In the genomic region with DNA sequence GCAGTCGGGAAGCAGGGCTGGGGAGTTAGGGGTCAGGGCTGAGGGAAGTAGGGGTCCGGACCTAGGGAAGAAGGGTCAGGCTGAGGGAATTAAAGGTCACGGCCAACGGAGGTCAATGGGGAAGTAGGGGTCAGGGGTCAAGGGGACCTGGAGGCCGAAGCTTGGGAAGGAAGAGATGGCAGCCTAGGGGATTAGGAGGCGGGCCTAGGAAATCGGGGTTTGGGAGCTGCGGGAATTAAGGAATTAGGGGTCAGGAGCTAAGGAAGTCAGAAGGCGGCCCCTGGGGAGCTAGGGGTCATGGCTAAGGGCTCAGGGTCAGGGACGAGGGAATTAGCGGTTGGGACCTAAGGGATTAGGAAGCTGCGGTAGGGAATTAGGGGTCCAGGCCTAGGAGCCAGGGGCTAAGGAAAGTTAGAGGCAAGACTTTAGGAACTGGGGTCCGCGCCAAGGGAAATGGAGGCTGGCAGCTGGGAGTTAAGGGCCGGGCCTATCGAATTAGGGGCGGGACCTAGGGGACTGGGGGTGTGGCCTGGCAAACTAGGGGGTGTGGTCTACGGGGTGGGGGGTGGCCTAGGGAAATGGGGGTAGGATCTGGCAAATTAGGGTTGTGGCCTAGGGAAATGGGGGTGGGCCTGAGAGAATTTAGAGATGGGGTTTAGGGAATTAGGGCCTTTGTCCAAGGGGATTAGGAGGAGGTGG, we compare ENCODE assay signal across 23 mouse cellular contexts. TPM values are rescaled to one million over a fixed set of nuclear protein-coding genes. Genes with fewer than 3 reads are reported as not detected.
A peak's percentile ranks its signal among the peaks of the same experiment; 100 is the strongest.
DNase-seq lines count a peak whose midpoint lies in the region; ATAC-seq and TF ChIP-seq lines count a peak whose summit lies in the region.
"Had no signal": no experiment of that assay in that cellular context is flagged by ENCODE, and none has a peak within 500 bp of the region (broad histone marks: within the 10 kb centered on the region; RNA-seq: fewer than 3 reads in every experiment).

No protein-coding gene starts in this region.

- no peaks in the 10 kb centered on the region for H3K9me3 ChIP-seq in embryonic facial prominence, embryonic 13.5 days
- peaks cover 7% of the 10 kb centered on the region; the same call in 1 of the 2 replicates for H3K9me3 ChIP-seq in embryonic facial prominence, embryonic 10.5 days
- no peaks in the 10 kb centered on the region for H3K9me3 ChIP-seq in kidney, embryonic 15.5 days (replicated peaks)
- H3K9me3 ChIP-seq in ES-Bruce4 (replicated peaks; ENCODE audit: control insufficient read depth, insufficient read depth, low read length, poor library complexity, severe bottlenecking): no peaks in the 10 kb centered on the region
- H3K9me3 ChIP-seq in intestine, postnatal 0 days (ENCODE audit: control insufficient read depth): no peaks in the 10 kb centered on the region
- H3K9me3 ChIP-seq: forebrain, embryonic 13.5 days had no signal

- peak; percentile 21; the same call in 1 of the 2 replicates for ATAC-seq in embryonic facial prominence, embryonic 13.5 days (ENCODE audit: insufficient number of reproducible peaks, insufficient read depth, low FRiP score, low TSS enrichment, low read depth)
- ATAC-seq in kidney, embryonic 15.5 days (replicated peaks; ENCODE audit: low FRiP score): no peak
- ATAC-seq in intestine, postnatal 0 days: 0 out of 2 replicates have a peak, but pooled peaks have one; percentile 33

- WGBS in embryonic facial prominence, embryonic 13.5 days: 62% methylated on average over 18 of the region's 18 CpGs
- 68% methylated on average over 18 of the region's 18 CpGs for WGBS in embryonic facial prominence, embryonic 10.5 days
- whole genome bisulfite sequencing in kidney, embryonic 15.5 days: 78% methylated on average over 18 of the region's 18 CpGs
- WGBS in intestine, postnatal 0 days: 74% methylated on average over 18 of the region's 18 CpGs

- no peak overlapping the region for H3K4me3 ChIP-seq in embryonic facial prominence, embryonic 13.5 days
- no peak overlapping the region for H3K4me3 ChIP-seq in embryonic facial prominence, embryonic 10.5 days
- H3K4me3 ChIP-seq in kidney, embryonic 15.5 days (replicated peaks): no peak overlapping the region
- peak overlapping the region; percentile 46 for H3K4me3 ChIP-seq in ES-Bruce4 (ENCODE audit: low read depth, low read length)
- no peak overlapping the region for H3K4me3 ChIP-seq in intestine, postnatal 0 days (ENCODE audit: low read depth, low read length)
- H3K4me3 ChIP-seq: erythroblast, embryonic 14.5 days; forebrain, embryonic 13.5 days; liver, embryonic 12.5 days had no signal

- TF ChIP-seq EP300 in ES-Bruce4 (IDR thresholded peaks at IDR 0.05; ENCODE audit: insufficient read depth, low read depth, low read length): no peak

- no peaks in the 10 kb centered on the region for H3K36me3 ChIP-seq in embryonic facial prominence, embryonic 13.5 days
- no peaks in the 10 kb centered on the region for H3K36me3 ChIP-seq in embryonic facial prominence, embryonic 10.5 days (replicated peaks)
- H3K36me3 ChIP-seq in kidney, embryonic 15.5 days: no peaks in the 10 kb centered on the region
- H3K36me3 ChIP-seq in ES-Bruce4 (ENCODE audit: control insufficient read depth, insufficient read depth, low read length, poor library complexity, severe bottlenecking): no peaks in the 10 kb centered on the region
- H3K36me3 ChIP-seq in intestine, postnatal 0 days (ENCODE audit: control insufficient read depth, insufficient read depth): no peaks in the 10 kb centered on the region
- H3K36me3 ChIP-seq: liver, embryonic 12.5 days had no signal

- TF ChIP-seq CTCF in ES-Bruce4 (IDR thresholded peaks at IDR 0.05; ENCODE audit: low read depth, low read length): no peak
- TF ChIP-seq CTCF in intestine, postnatal 0 days (IDR thresholded peaks at IDR 0.05; ENCODE audit: low read depth): no peak

- H3K4me2 ChIP-seq in embryonic facial prominence, embryonic 13.5 days: no peak overlapping the region
- no peak overlapping the region for H3K4me2 ChIP-seq in kidney, embryonic 15.5 days
- no peak overlapping the region for H3K4me2 ChIP-seq in intestine, postnatal 0 days (replicated peaks; ENCODE audit: low read depth)
- H3K4me2 ChIP-seq: forebrain, embryonic 13.5 days; liver, embryonic 12.5 days; lung, embryonic 14.5 days had no signal

- H3K27me3 ChIP-seq in embryonic facial prominence, embryonic 13.5 days: no peaks in the 10 kb centered on the region
- no peaks in the 10 kb centered on the region for H3K27me3 ChIP-seq in embryonic facial prominence, embryonic 10.5 days (replicated peaks; ENCODE audit: low read depth, poor library complexity, severe bottlenecking)
- H3K27me3 ChIP-seq in kidney, embryonic 15.5 days: no peaks in the 10 kb centered on the region
- no peaks in the 10 kb centered on the region for H3K27me3 ChIP-seq in ES-Bruce4 (ENCODE audit: control insufficient read depth, insufficient read depth, low read length, poor library complexity, severe bottlenecking)
- H3K27me3 ChIP-seq in intestine, postnatal 0 days (replicated peaks; ENCODE audit: control insufficient read depth, insufficient read depth, low read length): no peaks in the 10 kb centered on the region
- H3K27me3 ChIP-seq: forebrain, embryonic 13.5 days; liver, embryonic 12.5 days had no signal

- TF ChIP-seq POLR2A in ES-Bruce4 (IDR thresholded peaks at IDR 0.05; ENCODE audit: insufficient read depth, low read length): no peak

- no peaks in the 10 kb centered on the region for H3K4me1 ChIP-seq in embryonic facial prominence, embryonic 13.5 days
- H3K4me1 ChIP-seq in embryonic facial prominence, embryonic 10.5 days: no peaks in the 10 kb centered on the region
- H3K4me1 ChIP-seq in kidney, embryonic 15.5 days: no peaks in the 10 kb centered on the region
- no peaks in the 10 kb centered on the region for H3K4me1 ChIP-seq in ES-Bruce4 (ENCODE audit: control insufficient read depth, insufficient read depth, low read length)
- no peaks in the 10 kb centered on the region for H3K4me1 ChIP-seq in intestine, postnatal 0 days (replicated peaks; ENCODE audit: control insufficient read depth, insufficient read depth, low read length)
- H3K4me1 ChIP-seq: forebrain, embryonic 13.5 days; liver, embryonic 12.5 days had no signal

- H3K27ac ChIP-seq in embryonic facial prominence, embryonic 13.5 days: no peak overlapping the region
- no peak overlapping the region for H3K27ac ChIP-seq in embryonic facial prominence, embryonic 10.5 days (replicated peaks)
- no peak overlapping the region for H3K27ac ChIP-seq in kidney, embryonic 15.5 days
- no peak overlapping the region for H3K27ac ChIP-seq in ES-Bruce4 (ENCODE audit: insufficient read depth, low read length)
- no peak overlapping the region for H3K27ac ChIP-seq in intestine, postnatal 0 days (ENCODE audit: low read depth, low read length)
- H3K27ac ChIP-seq: forebrain, embryonic 13.5 days; liver, embryonic 12.5 days had no signal

- H3K9ac ChIP-seq in embryonic facial prominence, embryonic 13.5 days: no peak overlapping the region
- H3K9ac ChIP-seq in kidney, embryonic 15.5 days: no peak overlapping the region
- H3K9ac ChIP-seq in ES-Bruce4 (ENCODE audit: low read depth, poor library complexity, severe bottlenecking): 0 out of 2 replicates have a peak overlapping the region, but pooled peaks have one; percentile 2
- no peak overlapping the region for H3K9ac ChIP-seq in intestine, postnatal 0 days (ENCODE audit: low read depth, low read length)
- H3K9ac ChIP-seq: forebrain, embryonic 13.5 days; liver, embryonic 12.5 days; lung, embryonic 14.5 days had no signal

- no peak for DNase-seq in embryonic facial prominence, embryonic 10.5 days (ENCODE audit: low spot score)
- peak; percentile 7 for DNase-seq in kidney, postnatal 14 days
- DNase-seq in cerebellum, adult 11 months: no peak
- no peak for DNase-seq in spleen, adult 12 weeks (ENCODE audit: low spot score)
- DNase-seq: adrenal gland, adult 8-10 months; cerebellum, postnatal 36 days; gastrocnemius, postnatal 10 days; heart, adult 18-20 months; lung, embryonic 14.5 days; lung, postnatal 4 days; right cerebral cortex, adult 18-20 months; thymus, adult 2 months had no signal

RNA-seq across cellular contexts. Expression of gene Sycp3, which starts 0.9 kb away (rescaled TPM):
- polyA plus RNA-seq in embryonic facial prominence, embryonic 13.5 days (2015; fragmentation: Nextera tagmentation; extraction: Ambion mirVana): 0.42 and 0.84 TPM in 2 replicates
- 0.26 TPM in 1 of 2 replicates, not detected in the other for polyA plus RNA-seq in embryonic facial prominence, embryonic 10.5 days (2016; fragmentation: Nextera tagmentation; extraction: Ambion mirVana)
- polyA plus RNA-seq in kidney, embryonic 15.5 days (2015; fragmentation: Nextera tagmentation; extraction: Ambion mirVana): 0.23 and 0.24 TPM in 2 replicates
- 10.1 and 15.9 TPM in 2 replicates for polyA plus RNA-seq in ES-Bruce4 (2011; ENCODE audit: insufficient read depth, insufficient read length, low read depth, missing spikeins)
- polyA plus RNA-seq in intestine, postnatal 0 days (2015; fragmentation: Nextera tagmentation; extraction: Ambion mirVana): 31.6 and 50.4 TPM in 2 replicates
- polyA plus RNA-seq: embryonic facial prominence, embryonic 11.5 days; erythroblast, embryonic 14.5 days; forebrain, embryonic 13.5 days; hindbrain, embryonic 11.5 days; limb, embryonic 11.5 days; liver, embryonic 12.5 days; lung, embryonic 14.5 days; neural tube, embryonic 11.5 days; thymus, adult 2 months had no signal

RNA-seq across cellular contexts. Expression of gene Chpt1, which starts 43.6 kb away (rescaled TPM):
- polyA plus RNA-seq in embryonic facial prominence, embryonic 13.5 days (2015; fragmentation: Nextera tagmentation; extraction: Ambion mirVana): 14.0 and 23.6 TPM in 2 replicates
- 16.0 and 16.2 TPM in 2 replicates for polyA plus RNA-seq in embryonic facial prominence, embryonic 10.5 days (2016; fragmentation: Nextera tagmentation; extraction: Ambion mirVana)
- polyA plus RNA-seq in kidney, embryonic 15.5 days (2015; fragmentation: Nextera tagmentation; extraction: Ambion mirVana): 42.5 and 55.4 TPM in 2 replicates
- polyA plus RNA-seq in ES-Bruce4 (2011; ENCODE audit: insufficient read depth, insufficient read length, low read depth, missing spikeins): 17.9 and 18.0 TPM in 2 replicates
- 631 and 770 TPM in 2 replicates for polyA plus RNA-seq in intestine, postnatal 0 days (2015; fragmentation: Nextera tagmentation; extraction: Ambion mirVana)

Comparison
In these comparisons a context has a peak if more than half of its experiments do, and no peak if none do; other contexts are left out.
1. RNA of gene Chpt1, which starts 43.6 kb away (polyA plus RNA-seq): 631 to 770 TPM in intestine, postnatal 0 days; 42.5 to 55.4 TPM in kidney, embryonic 15.5 days, 17.9 to 18.0 TPM in ES-Bruce4, 16.0 to 16.2 TPM in embryonic facial prominence, embryonic 10.5 days and 14.0 to 23.6 TPM in embryonic facial prominence, embryonic 13.5 days; every median in the first group is over 10 times any median in the second.